Mouse (Mus musculus) forebrain, embryonic 14.5 days (tissue): ENCODE measurements at regions not wholly inside any gene's neighbourhood (a gene's known extent, or its start where the extent isn't known, plus 50 kb on each side); places are given as distances from the start of the nearest gene placed in this dataset.

Experiments used
- ATAC-seq: fragments of 200-750 bp; cut with Nextera tagmentation; 2 replicates; pipeline ENCODE4 v1.8.0; 2017; ENCODE audit warnings: mild to moderate bottlenecking, moderate library complexity
- DNase-seq: peaks from one replicate; pipeline ENCODE4 v3.0.0-alpha.2; 2015; ENCODE audit warnings: low spot score
- H3K27ac ChIP-seq: fragments of 300-500 bp; sonication (generic); 2 replicates; pipeline ENCODE4 v1.5.1; 2014; ENCODE audit warnings: low read depth, mild to moderate bottlenecking, control low read depth, low read length, moderate library complexity
- H3K27me3 ChIP-seq: fragments of 300-500 bp; sonication (generic); replicated peaks from 2 replicates; pipeline ENCODE4 v1.6.1; 2014; ENCODE audit warnings: low read length, control low read depth, mixed read lengths; ENCODE audit not compliant: control insufficient read depth, insufficient read depth
- H3K36me3 ChIP-seq: fragments of 300-500 bp; sonication (generic); 2 replicates; pipeline ENCODE4 v1.6.1; 2014; ENCODE audit warnings: low read length, control low read depth; ENCODE audit not compliant: control insufficient read depth, insufficient read depth
- H3K4me1 ChIP-seq: fragments of 300-500 bp; sonication (generic); 2 replicates; pipeline ENCODE4 v1.6.1; 2014; ENCODE audit warnings: antibody characterized with exemption, low read length, control low read depth; ENCODE audit not compliant: control insufficient read depth, insufficient read depth
- H3K4me2 ChIP-seq: fragments of 300-500 bp; sonication (generic); 2 replicates; pipeline ENCODE4 v1.6.1; 2014; ENCODE audit warnings: mild to moderate bottlenecking, control low read depth, low read length
- H3K4me3 ChIP-seq: fragments of 300-500 bp; sonication (generic); 2 replicates; pipeline ENCODE4 v1.5.1; 2014; ENCODE audit warnings: low read depth, low read length, control low read depth
- H3K9ac ChIP-seq: fragments of 300-500 bp; sonication (generic); 2 replicates; pipeline ENCODE4 v1.6.1; 2014; ENCODE audit warnings: mild to moderate bottlenecking, low read length, control low read depth, moderate library complexity
- H3K9me3 ChIP-seq: fragments of 300-500 bp; sonication (generic); replicated peaks from 2 replicates; pipeline ENCODE4 v1.6.1; 2016; ENCODE audit warnings: low read length, control low read depth, mixed read lengths; ENCODE audit not compliant: control insufficient read depth
- WGBS: fragments of 180-500 bp; shearing (Covaris S2); extraction: QIAGEN DNeasy Blood & Tissue Kit; methylation state at CpG from one replicate; pipeline ENCODE4 v1.1.7; 2014; 5-methylcytosine and 5-hydroxymethylcytosine counted together

- DNase-seq (peak; percentile 73), ATAC-seq (peak; percentile 67)
- Histone ChIP-seq H3K9me3 (no peaks in the 10 kb centered on the region), H3K27ac (no peak overlapping the region), H3K9ac (no peak overlapping the region), H3K27me3 (no peaks in the 10 kb centered on the region), H3K36me3 (no peaks in the 10 kb centered on the region), H3K4me1 (peaks cover 12% of the 10 kb centered on the region), H3K4me3 (no peak overlapping the region), H3K4me2 (no peak overlapping the region)
- 37% methylated on average over 11 of the region's 11 CpGs for WGBS
These were observed 63.1 kb upstream of the Mef2a start for GRCm38 (mm10) chr7:67435643-67436339.

GRCm38 (mm10) chr7:67430987-67431386 is 58.3 kb upstream of the Mef2a start:
- Histone ChIP-seq H3K36me3 (no peaks in the 10 kb centered on the region), H3K4me2 (no peak overlapping the region), H3K9ac (no peak overlapping the region), H3K4me3 (no peak overlapping the region), H3K4me1 (peaks cover 8% of the 10 kb centered on the region), H3K27ac (no peak overlapping the region), H3K27me3 (no peaks in the 10 kb centered on the region), H3K9me3 (no peaks in the 10 kb centered on the region)
- WGBS, result 86% methylated on average over 7 of the region's 7 CpGs
- ATAC-seq (no peak), DNase-seq (no peak)

GRCm38 (mm10) chr7:67430041-67430440 is 57.4 kb upstream of the Mef2a start:
- DNase-seq, result no peak

GRCm38 (mm10) chr7:67429008-67429873 is 56.6 kb upstream of the Mef2a start:
- Histone ChIP-seq H3K9me3 (no peaks in the 10 kb centered on the region), H3K36me3 (no peaks in the 10 kb centered on the region), H3K4me2 (no peak overlapping the region), H3K4me3 (no peak overlapping the region), H3K4me1 (no peaks in the 10 kb centered on the region), H3K9ac (no peak overlapping the region), H3K27ac (no peak overlapping the region), H3K27me3 (no peaks in the 10 kb centered on the region)
- no peak for ATAC-seq
- no peak for DNase-seq
- WGBS, result 94% methylated on average over 28 of the region's 28 CpGs

More at GRCm38 (mm10) chr7:67430041-67430440, 57.4 kb upstream of the Mef2a start:
- no peaks in the 10 kb centered on the region for H3K4me1 ChIP-seq
- H3K9me3 ChIP-seq, result no peaks in the 10 kb centered on the region
- H3K9ac ChIP-seq, result no peak overlapping the region
- 79% methylated on average over 4 of the region's 4 CpGs for WGBS
- H3K4me2 ChIP-seq, result no peak overlapping the region
- no peak overlapping the region for H3K27ac ChIP-seq
- no peak overlapping the region for H3K4me3 ChIP-seq
- no peak for ATAC-seq
- no peaks in the 10 kb centered on the region for H3K36me3 ChIP-seq
- H3K27me3 ChIP-seq, result no peaks in the 10 kb centered on the region

GRCm38 (mm10) chr7:67428388-67428787 is 55.7 kb upstream of the Mef2a start:
- H3K4me1 ChIP-seq, result no peaks in the 10 kb centered on the region
- H3K9me3 ChIP-seq, result no peaks in the 10 kb centered on the region
- H3K27me3 ChIP-seq, result no peaks in the 10 kb centered on the region
- ATAC-seq (no peak), DNase-seq (no peak)
- H3K27ac ChIP-seq, result no peak overlapping the region
- no peak overlapping the region for H3K4me2 ChIP-seq
- no peak overlapping the region for H3K9ac ChIP-seq
- H3K4me3 ChIP-seq, result no peak overlapping the region
- 87% methylated on average over 3 of the region's 3 CpGs for whole genome bisulfite sequencing
- no peaks in the 10 kb centered on the region for H3K36me3 ChIP-seq

GRCm38 (mm10) chr7:67426076-67426475 is 53.4 kb upstream of the Mef2a start:
- no peak for DNase-seq
- H3K27me3 ChIP-seq, result no peaks in the 10 kb centered on the region
- ATAC-seq, result no peak
- no peaks in the 10 kb centered on the region for H3K9me3 ChIP-seq
- H3K4me2 ChIP-seq, result no peak overlapping the region
- H3K9ac ChIP-seq, result no peak overlapping the region
- no peak overlapping the region for H3K27ac ChIP-seq
- H3K4me1 ChIP-seq, result peaks cover 11% of the 10 kb centered on the region
- H3K36me3 ChIP-seq, result no peaks in the 10 kb centered on the region
- no peak overlapping the region for H3K4me3 ChIP-seq

- Histone ChIP-seq H3K27ac (no peak overlapping the region), H3K4me3 (no peak overlapping the region), H3K4me1 (peaks cover 11% of the 10 kb centered on the region), H3K4me2 (no peak overlapping the region), H3K27me3 (no peaks in the 10 kb centered on the region), H3K36me3 (no peaks in the 10 kb centered on the region), H3K9me3 (no peaks in the 10 kb centered on the region), H3K9ac (no peak overlapping the region)
- no peak for ATAC-seq
- 60% methylated on average over 1 of the region's 1 CpGs for WGBS
- no peak for DNase-seq
These were observed 52.9 kb upstream of the Mef2a start for GRCm38 (mm10) chr7:67425581-67425980.

- DNase-seq (no peak), ATAC-seq (no peak)
- Histone ChIP-seq H3K4me1 (peaks cover 11% of the 10 kb centered on the region), H3K27me3 (no peaks in the 10 kb centered on the region), H3K4me2 (no peak overlapping the region), H3K27ac (no peak overlapping the region), H3K9ac (no peak overlapping the region), H3K9me3 (no peaks in the 10 kb centered on the region), H3K36me3 (no peaks in the 10 kb centered on the region), H3K4me3 (no peak overlapping the region)
- 85% methylated on average over 8 of the region's 8 CpGs for WGBS
These were observed 52.3 kb upstream of the Mef2a start for GRCm38 (mm10) chr7:67424810-67425485.
